Mouse (Mus musculus) spleen, adult 2 months (tissue): Measurements from ENCODE around the gene Zfp367.

Experiments used
- CTCF ChIP-seq: fragments of 200-500 bp; IDR thresholded peaks from 2 replicates; pipeline ENCODE4 v1.5.1; 2011; ENCODE audit warnings: mild to moderate bottlenecking, inconsistent platforms; ENCODE audit not compliant: insufficient read depth, insufficient read length, insufficient replicate concordance; ENCODE audit errors: extremely low read depth
- POLR2A ChIP-seq: fragments of 200-500 bp; IDR thresholded peaks from 2 replicates; pipeline ENCODE4 v1.6.1; 2011; ENCODE audit warnings: low read depth, low read length, inconsistent platforms

GRCm38 (mm10) chr13:64198310-64198709 is 45.3 kb upstream of the Zfp367 start:
- TF ChIP-seq POLR2A (no peak), CTCF (no peak)
